Mouse (Mus musculus): ENCODE results near the gene Myo1d. TPM values are rescaled to one million over a fixed set of nuclear protein-coding genes. Genes with fewer than 3 reads are reported as not detected.
A peak's percentile ranks its signal among the peaks of the same experiment; 100 is the strongest.

Gene Myo1d
- polyA plus RNA-seq, 1 experiment from 2014 or later = 2.1 TPM

DNA sequence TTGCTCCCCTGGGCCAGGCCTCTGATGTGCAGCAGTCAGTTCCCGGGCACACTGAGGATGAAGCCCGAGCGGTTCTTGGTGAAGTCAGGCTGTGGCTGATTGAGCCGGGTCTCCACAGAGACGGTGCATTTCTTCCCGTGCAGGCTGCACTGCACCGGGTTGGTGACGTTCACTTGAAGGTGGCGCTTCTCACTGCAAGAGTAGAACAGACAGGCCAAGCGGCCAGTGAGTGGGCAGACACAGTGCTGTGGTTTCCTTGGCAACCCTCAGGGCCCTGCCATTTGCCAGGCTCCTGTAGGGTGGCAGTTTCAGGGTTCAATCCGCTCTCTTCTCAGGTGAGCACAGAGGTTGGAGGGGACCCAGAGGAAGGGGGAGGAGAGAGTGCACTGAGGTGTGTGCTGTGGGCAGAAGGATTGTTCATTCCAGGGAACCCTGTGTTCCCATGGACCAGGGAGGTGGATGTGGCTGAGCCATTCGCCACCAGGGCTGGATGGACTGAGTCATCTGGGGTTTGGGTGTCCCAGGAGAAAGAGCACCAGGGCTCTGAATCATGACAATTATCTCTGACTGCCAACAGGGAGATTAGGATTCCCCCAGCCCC lies 295.5 kb downstream of the Myo1d start:
- no peaks in the 10 kb centered on the region for H3K36me3 ChIP-seq (ENCODE audit: control insufficient read depth, insufficient read depth, low read length)
- no peak overlapping the region for H3K27ac ChIP-seq (ENCODE audit: low read depth, low read length)
- H3K9me3 ChIP-seq (ENCODE audit: control insufficient read depth, low read length) = no peaks in the 10 kb centered on the region
- H3K4me1 ChIP-seq (ENCODE audit: control insufficient read depth, insufficient read depth, low read length) = peaks cover 23% of the 10 kb centered on the region
- DNase-seq (ENCODE audit: low spot score, missing footprints) (peak; percentile 81), ATAC-seq (ENCODE audit: low FRiP score) (peak; percentile 58; the same call in 1 of the 2 replicates)
- 33% methylated on average over 12 of the region's 12 CpGs for WGBS
- no peak overlapping the region for H3K4me3 ChIP-seq (ENCODE audit: low read depth, low read length)
- H3K27me3 ChIP-seq (ENCODE audit: control insufficient read depth, insufficient read depth, low read length) = peaks cover 4% of the 10 kb centered on the region; the same call in 1 of the 2 replicates
- H3K9ac ChIP-seq (ENCODE audit: low read length) = no peak overlapping the region
- no peak overlapping the region for H3K4me2 ChIP-seq

DNA sequence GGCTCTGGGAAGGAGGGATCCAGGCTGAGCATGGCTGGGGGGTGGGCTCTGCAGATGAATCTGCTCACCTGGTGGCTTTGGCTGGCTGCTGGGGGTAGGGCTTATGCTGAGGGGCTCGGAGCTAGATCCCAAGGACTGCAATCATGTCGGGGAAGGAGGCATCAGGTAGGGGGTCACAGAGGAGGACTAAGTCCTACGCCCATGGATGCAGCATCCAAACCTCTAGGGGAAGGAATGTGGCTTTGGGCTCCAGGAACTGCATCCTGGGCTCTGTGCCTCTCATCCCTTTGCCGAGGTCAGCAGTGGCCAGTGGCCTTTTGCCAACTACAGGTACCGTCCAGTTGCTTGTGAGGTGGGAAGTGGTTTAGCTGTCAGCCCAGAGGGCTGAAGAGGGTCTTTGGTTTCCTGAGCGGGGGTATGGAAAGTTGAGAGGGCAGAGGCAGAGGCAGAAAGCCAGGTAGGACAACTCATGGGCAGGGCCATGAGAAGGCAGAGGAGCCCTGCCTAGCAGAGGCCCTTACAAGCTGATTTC lies 296.2 kb downstream of the Myo1d start:
- ATAC-seq (ENCODE audit: low FRiP score) (no peak), DNase-seq (ENCODE audit: low spot score, missing footprints) (no peak)
- Histone ChIP-seq H3K4me1 (ENCODE audit: control insufficient read depth, insufficient read depth, low read length) (peaks cover 20% of the 10 kb centered on the region; the same call in 1 of the 2 replicates), H3K36me3 (ENCODE audit: control insufficient read depth, insufficient read depth, low read length) (no peaks in the 10 kb centered on the region), H3K27me3 (ENCODE audit: control insufficient read depth, insufficient read depth, low read length) (peaks cover 6% of the 10 kb centered on the region), H3K9me3 (ENCODE audit: control insufficient read depth, low read length) (no peaks in the 10 kb centered on the region), H3K9ac (ENCODE audit: low read length) (no peak overlapping the region), H3K4me2 (no peak overlapping the region), H3K27ac (ENCODE audit: low read depth, low read length) (no peak overlapping the region), H3K4me3 (ENCODE audit: low read depth, low read length) (no peak overlapping the region)
- 74% methylated on average over 6 of the region's 6 CpGs for WGBS

DNA sequence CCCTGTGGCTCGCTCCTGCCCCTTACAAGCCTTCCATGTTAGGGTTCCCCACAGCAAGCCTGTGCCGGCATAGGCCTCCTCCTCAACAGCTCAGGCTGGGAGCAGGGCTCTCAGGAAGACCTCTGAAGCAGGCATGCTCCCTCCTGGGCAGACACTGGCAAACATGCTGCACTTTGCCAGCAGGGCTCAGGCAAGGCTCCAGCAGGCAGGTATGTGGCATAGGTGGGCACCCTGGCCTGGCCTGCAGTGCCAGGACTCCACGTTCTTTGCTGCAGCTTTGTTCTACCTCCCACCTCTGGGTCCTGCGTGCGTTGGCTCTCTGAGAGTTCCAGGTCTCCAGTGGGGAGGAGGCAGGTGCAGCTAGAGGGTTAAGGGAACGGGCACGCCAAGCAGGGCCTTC lies 296.9 kb downstream of the Myo1d start:
- Histone ChIP-seq H3K4me3 (ENCODE audit: low read depth, low read length) (no peak overlapping the region), H3K36me3 (ENCODE audit: control insufficient read depth, insufficient read depth, low read length) (no peaks in the 10 kb centered on the region), H3K4me2 (no peak overlapping the region), H3K9ac (ENCODE audit: low read length) (no peak overlapping the region), H3K9me3 (ENCODE audit: control insufficient read depth, low read length) (no peaks in the 10 kb centered on the region), H3K27ac (ENCODE audit: low read depth, low read length) (no peak overlapping the region), H3K4me1 (ENCODE audit: control insufficient read depth, insufficient read depth, low read length) (peaks cover 23% of the 10 kb centered on the region), H3K27me3 (ENCODE audit: control insufficient read depth, insufficient read depth, low read length) (peaks cover 12% of the 10 kb centered on the region)
- WGBS = 84% methylated on average over 7 of the region's 7 CpGs
- ATAC-seq (ENCODE audit: low FRiP score) (no peak), DNase-seq (ENCODE audit: low spot score, missing footprints) (no peak)

DNA sequence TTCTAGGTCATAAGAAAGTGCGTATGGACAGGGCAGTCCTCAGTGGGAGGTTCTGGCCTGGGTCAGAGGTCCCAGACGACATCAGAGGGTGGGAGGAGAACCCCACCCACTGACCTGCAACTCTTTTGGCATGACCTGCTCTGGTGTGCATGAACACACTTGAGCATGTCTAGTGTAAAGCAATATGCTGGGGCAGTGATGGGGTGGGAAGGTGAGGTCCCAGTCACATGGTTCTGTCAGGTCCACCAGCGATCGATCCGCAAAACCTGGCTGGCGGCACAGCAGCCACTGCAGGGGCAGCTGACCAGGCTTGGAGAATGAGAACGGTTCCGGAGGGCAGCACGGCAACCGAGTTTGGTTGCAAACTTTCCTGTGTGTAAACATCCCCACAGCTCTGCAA lies 297.5 kb downstream of the Myo1d start:
- 76% methylated on average over 10 of the region's 10 CpGs for WGBS
- Histone ChIP-seq H3K4me1 (ENCODE audit: control insufficient read depth, insufficient read depth, low read length) (peaks cover 26% of the 10 kb centered on the region), H3K4me3 (ENCODE audit: low read depth, low read length) (no peak overlapping the region), H3K9ac (ENCODE audit: low read length) (no peak overlapping the region), H3K36me3 (ENCODE audit: control insufficient read depth, insufficient read depth, low read length) (no peaks in the 10 kb centered on the region), H3K27me3 (ENCODE audit: control insufficient read depth, insufficient read depth, low read length) (peaks cover 12% of the 10 kb centered on the region), H3K27ac (ENCODE audit: low read depth, low read length) (no peak overlapping the region), H3K4me2 (no peak overlapping the region), H3K9me3 (ENCODE audit: control insufficient read depth, low read length) (no peaks in the 10 kb centered on the region)
- DNase-seq (ENCODE audit: low spot score, missing footprints) (no peak), ATAC-seq (ENCODE audit: low FRiP score) (no peak)

DNA sequence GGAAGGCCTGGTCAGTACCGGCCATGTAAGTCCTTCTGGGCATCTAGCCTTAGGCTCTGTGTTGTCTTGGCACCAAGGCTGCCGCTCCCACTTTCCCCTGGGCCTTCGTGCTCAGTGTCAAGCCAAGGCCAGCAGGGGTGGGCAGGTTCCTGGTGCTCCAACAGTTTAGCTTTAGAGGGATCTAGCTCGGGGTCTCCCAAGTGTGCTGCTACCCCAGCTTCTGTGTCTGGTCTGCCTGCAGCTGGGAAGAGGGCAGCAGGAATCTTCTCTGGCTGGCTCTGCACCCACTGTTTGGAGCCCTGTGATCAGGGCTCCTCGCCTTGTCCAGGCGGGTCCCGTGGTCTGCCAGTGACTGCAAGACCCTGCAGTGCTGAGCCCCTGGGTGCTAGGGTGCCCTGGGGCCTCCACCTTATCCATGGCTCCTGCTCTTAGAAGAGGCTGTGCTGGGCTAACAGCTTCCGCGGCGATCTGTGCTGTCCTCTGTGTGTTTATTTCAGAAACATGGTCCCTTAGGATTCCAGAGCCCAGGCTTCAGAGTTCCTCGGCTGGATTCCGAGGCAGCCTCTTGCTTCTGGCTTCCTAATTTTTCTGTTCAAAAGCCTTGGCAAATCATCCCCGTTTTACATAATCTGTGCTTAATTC lies 298.3 kb downstream of the Myo1d start:
- Histone ChIP-seq H3K4me2 (peak overlapping the region; percentile 30), H3K9ac (ENCODE audit: low read length) (no peak overlapping the region), H3K9me3 (ENCODE audit: control insufficient read depth, low read length) (no peaks in the 10 kb centered on the region), H3K27me3 (ENCODE audit: control insufficient read depth, insufficient read depth, low read length) (peaks cover 12% of the 10 kb centered on the region), H3K27ac (ENCODE audit: low read depth, low read length) (no peak overlapping the region), H3K4me1 (ENCODE audit: control insufficient read depth, insufficient read depth, low read length) (peaks cover 26% of the 10 kb centered on the region), H3K36me3 (ENCODE audit: control insufficient read depth, insufficient read depth, low read length) (no peaks in the 10 kb centered on the region), H3K4me3 (ENCODE audit: low read depth, low read length) (no peak overlapping the region)
- DNase-seq (ENCODE audit: low spot score, missing footprints) (no peak), ATAC-seq (ENCODE audit: low FRiP score) (no peak)
- 73% methylated on average over 13 of the region's 13 CpGs for WGBS

DNA sequence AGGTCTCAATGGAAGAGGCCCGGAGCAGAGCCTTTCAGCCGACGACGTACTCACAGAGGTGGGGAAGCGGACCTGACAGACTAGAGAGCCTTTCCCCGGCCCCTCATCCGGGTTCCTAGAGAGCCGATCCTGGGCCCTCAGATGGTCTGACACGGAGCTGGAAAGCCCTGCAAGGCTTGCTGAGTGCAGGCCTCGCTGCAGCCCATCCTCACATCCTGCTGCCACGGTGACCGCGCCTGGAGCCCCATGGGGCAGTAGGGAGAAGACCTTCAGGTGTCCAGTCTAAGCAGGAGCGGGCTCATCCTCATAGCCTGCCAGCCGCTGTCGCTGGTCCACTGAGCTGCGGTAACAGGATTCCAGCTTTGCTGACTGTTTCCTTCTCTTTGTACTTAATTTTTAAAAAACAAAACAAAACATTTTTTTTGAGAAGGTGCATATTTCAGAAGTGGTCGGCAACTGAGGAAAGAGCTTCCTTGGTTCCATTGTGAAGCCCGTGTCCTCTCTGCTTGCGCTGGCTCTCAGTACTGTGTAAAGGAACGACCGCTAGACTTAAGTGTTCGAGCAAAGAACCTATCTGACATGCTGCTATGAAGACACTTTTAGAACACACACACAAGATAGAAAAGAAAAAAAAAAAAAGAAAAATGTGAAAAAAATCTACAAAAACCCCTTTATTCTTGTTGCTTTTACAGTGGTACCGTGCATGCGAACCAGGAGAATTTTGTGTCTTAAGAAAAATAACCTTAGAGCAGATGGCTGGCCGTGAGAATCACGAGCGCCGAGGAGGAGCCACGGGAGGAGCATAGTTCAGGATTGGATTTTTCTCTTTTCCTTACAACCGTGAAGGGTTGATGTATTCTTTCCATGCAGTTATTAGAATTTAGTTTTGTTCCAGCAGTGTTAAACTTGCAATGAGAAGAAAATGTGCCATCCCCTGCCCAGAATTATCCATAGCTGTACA lies 299.6 kb downstream of the Myo1d start:
- Histone ChIP-seq H3K27me3 (ENCODE audit: control insufficient read depth, insufficient read depth, low read length) (peaks cover 15% of the 10 kb centered on the region), H3K27ac (ENCODE audit: low read depth, low read length) (no peak overlapping the region), H3K36me3 (ENCODE audit: control insufficient read depth, insufficient read depth, low read length) (no peaks in the 10 kb centered on the region), H3K4me1 (ENCODE audit: control insufficient read depth, insufficient read depth, low read length) (peaks cover 30% of the 10 kb centered on the region), H3K9ac (ENCODE audit: low read length) (peak overlapping the region; percentile 86), H3K9me3 (ENCODE audit: control insufficient read depth, low read length) (no peaks in the 10 kb centered on the region), H3K4me2 (peak overlapping the region; percentile 88), H3K4me3 (ENCODE audit: low read depth, low read length) (peak overlapping the region; percentile 54)
- no peak for DNase-seq (ENCODE audit: low spot score, missing footprints)
- ATAC-seq (ENCODE audit: low FRiP score) = no peak
- 76% methylated on average over 31 of the region's 31 CpGs for WGBS

DNA sequence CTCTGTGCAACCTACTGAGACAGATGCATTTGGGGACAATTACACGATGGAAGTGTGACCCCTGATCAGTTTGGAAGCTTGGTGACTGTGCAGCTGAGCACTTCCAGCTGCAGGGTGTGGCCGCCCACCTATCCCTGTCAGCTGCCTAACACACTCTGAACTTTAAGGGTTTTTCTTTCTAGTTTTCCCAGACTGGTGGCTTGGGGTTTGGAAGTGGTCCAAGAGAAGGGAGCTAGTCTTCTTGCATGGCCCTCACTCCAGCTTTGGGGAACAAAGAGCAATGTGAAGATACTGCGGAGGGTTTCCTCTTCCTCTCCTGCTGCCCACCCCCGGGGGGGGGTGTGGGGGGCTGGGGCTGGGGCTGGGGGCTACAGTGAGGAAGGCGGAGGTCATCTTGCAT lies 300.4 kb downstream of the Myo1d start:
- Histone ChIP-seq H3K27me3 (ENCODE audit: control insufficient read depth, insufficient read depth, low read length) (peaks cover 20% of the 10 kb centered on the region), H3K9ac (ENCODE audit: low read length) (peak overlapping the region; percentile 86), H3K4me2 (peak overlapping the region; percentile 88), H3K4me1 (ENCODE audit: control insufficient read depth, insufficient read depth, low read length) (peaks cover 30% of the 10 kb centered on the region), H3K4me3 (ENCODE audit: low read depth, low read length) (peak overlapping the region; percentile 54), H3K36me3 (ENCODE audit: control insufficient read depth, insufficient read depth, low read length) (no peaks in the 10 kb centered on the region), H3K9me3 (ENCODE audit: control insufficient read depth, low read length) (no peaks in the 10 kb centered on the region), H3K27ac (ENCODE audit: low read depth, low read length) (no peak overlapping the region)
- ATAC-seq (ENCODE audit: low FRiP score) = no peak
- WGBS = 69% methylated on average over 5 of the region's 5 CpGs
- no peak for DNase-seq (ENCODE audit: low spot score, missing footprints)

DNA sequence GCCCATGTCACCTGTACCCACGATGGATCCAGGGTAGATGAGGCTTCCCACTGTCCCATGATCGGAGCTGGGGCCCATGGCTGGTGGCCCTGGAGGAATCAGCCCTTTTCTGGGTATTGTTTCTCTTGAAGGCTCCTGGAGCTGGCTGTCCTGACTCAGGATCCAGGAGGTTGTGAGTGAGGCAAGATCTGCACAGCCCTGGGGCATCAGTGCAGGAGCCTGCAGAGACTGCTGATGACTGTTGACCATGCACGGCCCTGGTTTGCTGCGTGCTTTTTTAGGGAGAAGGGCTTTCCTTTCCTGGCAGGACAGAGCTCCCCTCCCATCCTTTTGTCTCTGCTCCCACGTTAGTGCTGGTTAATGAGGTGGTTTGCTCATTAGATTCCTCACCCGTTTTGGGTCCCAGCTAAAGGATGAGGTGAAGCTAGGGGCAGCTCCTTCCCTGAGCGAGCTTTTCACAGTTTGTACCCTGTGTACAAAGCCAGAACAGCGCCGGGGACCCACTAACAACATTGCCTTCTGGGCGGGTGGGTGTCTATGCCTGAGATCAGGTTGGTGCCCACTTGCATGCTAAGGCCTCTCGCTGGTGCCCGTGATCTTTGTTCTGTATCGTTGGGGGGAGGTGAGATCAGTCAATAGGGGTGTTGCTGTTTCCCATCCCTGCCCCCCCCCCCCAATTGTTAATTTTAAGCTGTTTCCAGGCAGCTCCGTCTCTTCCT lies 301.0 kb downstream of the Myo1d start:
- Histone ChIP-seq H3K4me2 (peak overlapping the region; percentile 88), H3K4me3 (ENCODE audit: low read depth, low read length) (peak overlapping the region; percentile 54), H3K9ac (ENCODE audit: low read length) (peak overlapping the region; percentile 86), H3K27me3 (ENCODE audit: control insufficient read depth, insufficient read depth, low read length) (peaks cover 23% of the 10 kb centered on the region), H3K4me1 (ENCODE audit: control insufficient read depth, insufficient read depth, low read length) (peaks cover 24% of the 10 kb centered on the region), H3K36me3 (ENCODE audit: control insufficient read depth, insufficient read depth, low read length) (no peaks in the 10 kb centered on the region), H3K27ac (ENCODE audit: low read depth, low read length) (no peak overlapping the region), H3K9me3 (ENCODE audit: control insufficient read depth, low read length) (no peaks in the 10 kb centered on the region)
- DNase-seq (ENCODE audit: low spot score, missing footprints) = no peak
- WGBS = 61% methylated on average over 14 of the region's 14 CpGs
- no peak for ATAC-seq (ENCODE audit: low FRiP score)
